14 mouse cellular contexts compared by ENCODE assay signal in the genomic region with DNA sequence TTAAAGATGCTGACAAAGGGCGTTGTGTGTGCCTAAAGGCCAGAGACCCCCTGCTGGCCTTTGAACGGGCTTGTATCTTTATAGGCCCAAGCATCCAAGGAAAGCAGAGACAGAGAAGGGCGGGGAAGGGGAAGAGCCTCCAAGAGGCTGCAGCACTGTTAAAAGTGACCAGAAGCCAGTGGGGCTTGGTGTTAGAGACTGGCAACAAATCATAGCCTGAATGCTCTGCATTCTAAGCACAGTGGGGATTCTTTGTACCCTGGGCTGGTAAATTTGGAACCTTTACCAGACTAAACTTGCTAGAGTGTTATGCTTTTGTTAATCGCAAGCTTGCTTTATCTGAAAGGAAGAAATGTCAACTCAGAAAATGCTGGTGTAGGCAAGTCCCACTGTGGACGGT.
"Had no signal": no experiment of that assay in that cellular context is flagged by ENCODE, and none has a peak within 500 bp of the region (broad histone marks: within the 10 kb centered on the region; RNA-seq: fewer than 3 reads in every experiment).

No protein-coding gene starts in this region.

- DNase-seq: kidney, adult 2 months; kidney, postnatal 25 days; layer of hippocampus, adult 9-11 months; liver; lung, adult 18-20 months; lung, postnatal 10 days; lung, postnatal 36 days; retina, postnatal 1 day; right cerebral cortex, postnatal 25 days; thymus, adult 2 months; thymus, postnatal 14 days; thymus, postnatal 4 days had no signal

- ATAC-seq: liver, embryonic 12.5 days; midbrain, embryonic 16.5 days had no signal
